Mouse (Mus musculus) brain, embryonic 14.5 days (tissue): ENCODE data around the gene Adamts14. TPM values are rescaled to one million over a fixed set of nuclear protein-coding genes. Genes with fewer than 3 reads are reported as not detected.

Experiments used
- DNase-seq: peaks from one replicate; pipeline ENCODE4 v3.0.0-alpha.2; 2011; ENCODE audit warnings: low read depth
- CTCF ChIP-seq: fragments of 200-500 bp; IDR thresholded peaks from 2 replicates; pipeline ENCODE4 v1.5.1; 2012; ENCODE audit warnings: inconsistent platforms, mild to moderate bottlenecking, moderate library complexity, borderline replicate concordance; ENCODE audit not compliant: insufficient read depth, insufficient read length; ENCODE audit errors: extremely low read depth
- POLR2A ChIP-seq: fragments of 200-500 bp; IDR thresholded peaks from 2 replicates; pipeline ENCODE4 v1.6.1; 2012; ENCODE audit warnings: mild to moderate bottlenecking, inconsistent platforms, borderline replicate concordance; ENCODE audit not compliant: poor library complexity, insufficient read depth, insufficient read length, severe bottlenecking; ENCODE audit errors: extremely low read depth
- polyA plus RNA-seq: library from polyadenylated mRNA; depleted of rRNA; stranded (reverse); fragments of >200 nt; gene quantifications from 2 replicates; pipeline ENCODE4 v1.2.3, GENCODE M21; 2012; rRNA removed

Adamts14 gene
- polyA plus RNA-seq, 1 experiment, result 1.3 TPM

DNA sequence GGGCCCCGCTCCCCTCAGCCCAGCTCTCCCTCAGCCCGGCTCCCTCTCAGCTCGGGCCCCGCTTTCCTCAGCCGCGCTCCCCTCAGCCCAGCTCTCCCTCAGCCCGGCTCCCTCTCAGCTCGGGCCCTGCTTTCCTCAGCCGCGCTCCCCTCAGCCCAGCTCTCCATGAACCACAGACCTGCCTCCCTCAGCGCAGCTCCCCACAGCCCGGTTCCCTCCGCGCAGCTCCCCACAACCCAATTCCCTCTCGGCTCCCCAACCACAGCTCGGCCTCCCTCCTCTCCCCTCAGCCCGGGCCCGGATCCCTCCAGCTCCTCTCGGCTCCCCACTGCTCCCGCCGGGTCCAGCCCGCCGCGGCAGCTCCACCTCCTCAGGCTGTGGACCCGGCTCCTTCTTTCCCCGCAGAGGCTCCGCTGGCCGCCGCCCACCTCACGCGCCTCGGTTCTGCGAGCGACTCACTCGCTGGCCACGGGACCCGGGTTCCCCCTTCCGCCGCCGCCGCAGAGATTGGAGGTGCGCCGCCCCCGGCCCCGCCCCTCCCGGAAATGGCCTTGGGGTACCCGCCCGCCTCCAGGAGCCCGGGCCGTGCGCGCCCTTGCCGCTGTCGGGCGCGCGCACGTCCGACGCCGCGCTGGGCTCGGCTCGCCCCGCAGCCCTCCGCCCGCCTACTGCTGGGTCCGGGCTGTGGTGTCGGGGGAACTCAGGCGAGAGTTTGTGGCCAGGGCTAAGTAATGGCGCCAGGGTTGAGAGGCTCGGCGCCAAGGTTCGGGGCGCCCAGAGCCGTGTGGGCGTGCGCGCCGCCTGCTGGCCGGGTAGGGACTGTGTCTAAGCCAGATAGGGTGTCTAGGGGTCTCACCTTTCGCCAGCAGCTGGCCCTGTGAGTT lies 125.8 kb downstream of the Adamts14 start, which contains the start of gene Sgpl1:
Sgpl1 (minus strand) TSS at position 547 of the 884 bp plus-strand sequence.
- peak; percentile 97 for DNase-seq
- TF ChIP-seq CTCF, result peak; percentile 65
- peak; percentile 64 for TF ChIP-seq POLR2A

Other genes with a start within 250 kb of the Adamts14 start
- gene Pcbd1, start 184.1 kb downstream of the Adamts14 start, polyA plus RNA-seq, result 16.6 and 19.5 TPM in 2 replicates
- 67.9 and 70.4 TPM in 2 replicates for gene Sgpl1, start 125.7 kb downstream of the Adamts14 start, polyA plus RNA-seq
- 0.23 and 1.4 TPM in 2 replicates for gene Tbata, start 101.5 kb downstream of the Adamts14 start, polyA plus RNA-seq
- gene Prf1, start 24.4 kb upstream of the Adamts14 start, polyA plus RNA-seq, result 0.04 TPM in 1 of 2 replicates, not detected in the other
- gene Pald1, start 110.1 kb upstream of the Adamts14 start, polyA plus RNA-seq, result 23.3 and 28.6 TPM in 2 replicates
- 0.09 and 0.12 TPM in 2 replicates for gene Nodal, start 144.5 kb upstream of the Adamts14 start, polyA plus RNA-seq
- 72.0 and 86.6 TPM in 2 replicates for gene Eif4ebp2, start 179.2 kb upstream of the Adamts14 start, polyA plus RNA-seq
- gene Lrrc20, start 202.4 kb upstream of the Adamts14 start, polyA plus RNA-seq, result 23.6 and 25.6 TPM in 2 replicates